Mouse (Mus musculus) liver, embryonic 14.5 days (tissue): ENCODE results near the gene Mindy4.

Experiments used
- CTCF ChIP-seq: IDR thresholded peaks from 2 replicates; pipeline ENCODE4 v1.5.1; 2016; ENCODE audit warnings: antibody characterized with exemption, low read depth, control low read depth
- EP300 ChIP-seq: IDR thresholded peaks from 2 replicates; pipeline ENCODE4 v1.6.1; 2016; ENCODE audit warnings: antibody characterized with exemption, low read depth

- no peak for TF ChIP-seq CTCF
- peak; percentile 36 for TF ChIP-seq EP300
These were observed 134.1 kb downstream of the Mindy4 start for GRCm38 (mm10) chr6:55337242-55337641.
